Mouse (Mus musculus) embryonic facial prominence, embryonic 13.5 days (tissue): ENCODE results near the gene Galp. TPM values are rescaled to one million over a fixed set of nuclear protein-coding genes. Genes with fewer than 3 reads are reported as not detected.
A peak's percentile ranks its signal among the peaks of the same experiment; 100 is the strongest.
"Not testable (repeated sequence)": the region's sequence is repeated elsewhere in the genome, so short reads cannot be mapped to it uniquely, and the experiment has no call there.

Experiments used
- ATAC-seq: fragments of 200-750 bp; cut with Nextera tagmentation; 2 replicates; pipeline ENCODE4 v1.8.0; 2017; ENCODE audit warnings: low read depth; ENCODE audit not compliant: insufficient number of reproducible peaks, insufficient read depth, low FRiP score, low TSS enrichment
- H3K27ac ChIP-seq: fragments of 300-500 bp; sonication (generic); 2 replicates; pipeline ENCODE4 v1.5.1; 2015; ENCODE audit warnings: moderate library complexity, mild to moderate bottlenecking, inconsistent platforms
- H3K27me3 ChIP-seq: fragments of 300-500 bp; sonication (generic); 2 replicates; pipeline ENCODE4 v1.6.1; 2015; ENCODE audit warnings: mild to moderate bottlenecking, inconsistent platforms
- H3K36me3 ChIP-seq: fragments of 300-500 bp; sonication (generic); 2 replicates; pipeline ENCODE4 v1.6.1; 2015; ENCODE audit warnings: mild to moderate bottlenecking, inconsistent platforms
- H3K4me1 ChIP-seq: fragments of 300-500 bp; sonication (generic); 2 replicates; pipeline ENCODE4 v1.6.1; 2015; ENCODE audit warnings: inconsistent platforms
- H3K4me2 ChIP-seq: fragments of 300-500 bp; sonication (generic); 2 replicates; pipeline ENCODE4 v1.6.1; 2015; ENCODE audit warnings: moderate library complexity, mild to moderate bottlenecking, inconsistent platforms
- H3K4me3 ChIP-seq: fragments of 300-500 bp; sonication (generic); 2 replicates; pipeline ENCODE4 v1.5.1; 2015; ENCODE audit warnings: mild to moderate bottlenecking, inconsistent platforms
- H3K9ac ChIP-seq: fragments of 300-500 bp; sonication (generic); 2 replicates; pipeline ENCODE4 v1.6.1; 2015; ENCODE audit warnings: mild to moderate bottlenecking, inconsistent platforms
- H3K9me3 ChIP-seq: fragments of 300-500 bp; sonication (generic); 2 replicates; pipeline ENCODE4 v1.6.1; 2016; ENCODE audit warnings: inconsistent platforms
- WGBS: fragments of 180-500 bp; shearing (Covaris S2); methylation state at CpG from one replicate; pipeline ENCODE4 v1.1.7; 2015; ENCODE audit warnings: mixed read lengths; 5-methylcytosine and 5-hydroxymethylcytosine counted together
- polyA plus RNA-seq: library from polyadenylated mRNA; unstranded; fragments of >200 nt; fragmentation: Nextera tagmentation; extraction: Ambion mirVana; gene quantifications from 2 replicates; pipeline ENCODE4 v1.2.1, GENCODE M21; 2015

The Galp gene
- polyA plus RNA-seq, 1 experiment from 2014 or later: not detected

- 77% methylated on average over 4 of the region's 4 CpGs for WGBS
Observed at GRCm38 (mm10) chr7:6162172-6162571, 34.7 kb upstream of the Galp start.

GRCm38 (mm10) chr7:6164671-6165070, 32.2 kb upstream of the Galp start:
- no peak for ATAC-seq
- no peaks in the 10 kb centered on the region for H3K27me3 ChIP-seq
- H3K4me3 ChIP-seq: no peak overlapping the region
- no peaks in the 10 kb centered on the region for H3K4me1 ChIP-seq
- H3K4me2 ChIP-seq: no peak overlapping the region
- H3K27ac ChIP-seq: no peak overlapping the region
- 51% methylated on average over 5 of the region's 5 CpGs for WGBS
- H3K9me3 ChIP-seq: no peaks in the 10 kb centered on the region
- no peaks in the 10 kb centered on the region for H3K36me3 ChIP-seq
- H3K9ac ChIP-seq: no peak overlapping the region

More at GRCm38 (mm10) chr7:6162172-6162571, 34.7 kb upstream of the Galp start:
- no peaks in the 10 kb centered on the region for H3K36me3 ChIP-seq
- no peak overlapping the region for H3K4me3 ChIP-seq
- no peak overlapping the region for H3K4me2 ChIP-seq
- no peak for ATAC-seq
- H3K27me3 ChIP-seq: no peaks in the 10 kb centered on the region
- H3K4me1 ChIP-seq: 0 out of 2 replicates have a peak, but pooled peaks cover 1% of the 10 kb centered on the region
- no peak overlapping the region for H3K27ac ChIP-seq
- H3K9ac ChIP-seq: no peak overlapping the region
- no peaks in the 10 kb centered on the region for H3K9me3 ChIP-seq

GRCm38 (mm10) chr7:6169403-6169802, 27.5 kb upstream of the Galp start:
- Histone ChIP-seq H3K27ac (no peak overlapping the region), H3K4me2 (no peak overlapping the region), H3K4me3 (no peak overlapping the region), H3K9me3 (no peaks in the 10 kb centered on the region), H3K27me3 (no peaks in the 10 kb centered on the region), H3K36me3 (no peaks in the 10 kb centered on the region), H3K9ac (0 out of 2 replicates have a peak overlapping the region, but pooled peaks have one; percentile 16), H3K4me1 (peaks cover 6% of the 10 kb centered on the region; the same call in 1 of the 2 replicates)
- no peak for ATAC-seq
- WGBS: 68% methylated on average over 3 of the region's 3 CpGs

- peaks cover 6% of the 10 kb centered on the region; the same call in 1 of the 2 replicates for H3K4me1 ChIP-seq
- H3K27ac ChIP-seq: no peak overlapping the region
- no peaks in the 10 kb centered on the region for H3K9me3 ChIP-seq
- no peak overlapping the region for H3K4me3 ChIP-seq
- H3K4me2 ChIP-seq: no peak overlapping the region
- peaks cover 5% of the 10 kb centered on the region; the same call in 1 of the 2 replicates for H3K36me3 ChIP-seq
- WGBS: 75% methylated on average over 9 of the region's 9 CpGs
- H3K27me3 ChIP-seq: no peaks in the 10 kb centered on the region
- ATAC-seq: no peak
- H3K9ac ChIP-seq: no peak overlapping the region
Observed at GRCm38 (mm10) chr7:6170391-6170790, 26.5 kb upstream of the Galp start.

GRCm38 (mm10) chr7:6170871-6171270, 26.0 kb upstream of the Galp start:
- H3K27ac ChIP-seq: peak overlapping the region; percentile 84; the same call in 1 of the 2 replicates
- 38% methylated on average over 6 of the region's 6 CpGs for WGBS
- H3K9ac ChIP-seq: peak overlapping the region; percentile 62; the same call in 1 of the 2 replicates
- H3K4me2 ChIP-seq: peak overlapping the region; percentile 81
- peak overlapping the region; percentile 67 for H3K4me3 ChIP-seq
- H3K27me3 ChIP-seq: no peaks in the 10 kb centered on the region
- H3K36me3 ChIP-seq: peaks cover 10% of the 10 kb centered on the region; the same call in 1 of the 2 replicates
- no peak for ATAC-seq
- H3K4me1 ChIP-seq: peaks cover 6% of the 10 kb centered on the region; the same call in 1 of the 2 replicates
- H3K9me3 ChIP-seq: no peaks in the 10 kb centered on the region

DNA sequence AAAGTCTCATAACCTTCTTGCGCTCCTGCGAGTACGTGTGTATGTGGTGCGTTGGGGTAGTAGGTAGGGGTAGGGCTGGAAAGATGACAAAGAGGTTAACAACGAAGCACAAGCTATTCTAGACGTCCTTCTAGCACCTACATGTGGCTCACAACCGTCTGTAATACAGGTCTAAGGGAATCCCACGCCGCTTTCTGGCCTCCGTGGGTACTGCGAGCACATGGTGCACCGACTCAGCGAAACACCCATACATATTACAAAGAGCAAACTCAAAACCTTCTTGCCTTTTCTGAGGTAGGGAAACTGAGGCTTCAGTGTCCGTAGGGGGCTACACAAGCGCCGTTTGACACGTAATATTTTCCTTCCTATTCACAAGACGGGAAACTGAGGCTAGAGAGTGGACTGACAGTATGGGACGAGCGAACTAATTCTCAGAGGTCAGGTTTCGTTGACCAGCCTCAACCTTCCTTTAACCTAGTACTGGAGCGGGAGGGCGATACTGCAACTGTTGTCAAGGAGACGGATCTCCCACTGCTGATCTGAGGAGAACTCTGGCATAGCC, 25.4 kb upstream of the Galp start:
- Histone ChIP-seq H3K27ac (peak overlapping the region; percentile 84), H3K9ac (peak overlapping the region; percentile 62), H3K4me1 (peaks cover 6% of the 10 kb centered on the region; the same call in 1 of the 2 replicates), H3K4me3 (peak overlapping the region; percentile 67), H3K27me3 (no peaks in the 10 kb centered on the region), H3K4me2 (peak overlapping the region; percentile 81), H3K36me3 (peaks cover 11% of the 10 kb centered on the region; the same call in 1 of the 2 replicates), H3K9me3 (no peaks in the 10 kb centered on the region)
- WGBS: under 1% methylated on average over 24 of the region's 24 CpGs
- peak; percentile 29; the same call in 1 of the 2 replicates for ATAC-seq

DNA sequence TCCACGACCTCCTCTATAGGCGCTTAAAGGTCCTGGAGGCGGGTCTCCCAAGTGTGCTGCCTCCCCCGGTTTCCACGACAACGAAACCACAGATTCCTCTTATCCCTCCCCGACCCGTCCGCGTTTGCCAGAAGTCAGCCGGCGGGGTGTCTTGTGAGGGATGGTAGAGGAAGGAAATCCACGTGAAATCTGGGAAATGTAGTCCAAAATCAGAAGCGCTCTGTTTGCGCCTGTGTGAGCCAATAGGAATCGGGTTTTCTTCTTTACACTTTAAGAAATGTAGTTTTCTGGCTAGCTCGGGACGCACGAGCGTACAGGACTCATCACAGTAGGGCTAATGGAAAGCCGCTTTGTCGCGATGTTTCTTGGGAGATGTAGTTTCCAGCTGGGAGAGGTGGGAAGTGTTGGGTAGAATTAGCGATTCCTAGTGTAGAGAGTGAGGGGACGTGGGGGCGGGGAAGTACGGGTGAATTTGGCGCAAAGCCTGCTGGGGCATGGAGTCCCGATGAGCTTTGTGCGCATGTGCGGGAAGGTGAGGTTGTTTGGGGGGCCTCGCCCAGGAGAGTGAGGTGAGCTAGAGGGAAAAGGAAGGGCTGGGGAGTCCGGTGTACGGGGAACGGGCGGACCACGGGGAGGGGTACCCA, 24.8 kb upstream of the Galp start, which contains the start of gene Zfp444:
Gene Zfp444 (plus strand): TSS at position 221 of the 644 bp plus-strand sequence.
- peak; percentile 94 for ATAC-seq
- Histone ChIP-seq H3K4me3 (peak within 1 kb of the TSS; percentile 67), H3K27ac (peak within 1 kb of the TSS; percentile 84), H3K36me3 (peaks cover 15% of the 10 kb centered on the region), H3K4me2 (peak within 1 kb of the TSS; percentile 81), H3K4me1 (peaks cover 6% of the 10 kb centered on the region; the same call in 1 of the 2 replicates), H3K9me3 (no peaks in the 10 kb centered on the region), H3K27me3 (no peaks in the 10 kb centered on the region), H3K9ac (peak within 1 kb of the TSS; percentile 83)
- WGBS: under 1% methylated on average over 37 of the region's 37 CpGs

DNA sequence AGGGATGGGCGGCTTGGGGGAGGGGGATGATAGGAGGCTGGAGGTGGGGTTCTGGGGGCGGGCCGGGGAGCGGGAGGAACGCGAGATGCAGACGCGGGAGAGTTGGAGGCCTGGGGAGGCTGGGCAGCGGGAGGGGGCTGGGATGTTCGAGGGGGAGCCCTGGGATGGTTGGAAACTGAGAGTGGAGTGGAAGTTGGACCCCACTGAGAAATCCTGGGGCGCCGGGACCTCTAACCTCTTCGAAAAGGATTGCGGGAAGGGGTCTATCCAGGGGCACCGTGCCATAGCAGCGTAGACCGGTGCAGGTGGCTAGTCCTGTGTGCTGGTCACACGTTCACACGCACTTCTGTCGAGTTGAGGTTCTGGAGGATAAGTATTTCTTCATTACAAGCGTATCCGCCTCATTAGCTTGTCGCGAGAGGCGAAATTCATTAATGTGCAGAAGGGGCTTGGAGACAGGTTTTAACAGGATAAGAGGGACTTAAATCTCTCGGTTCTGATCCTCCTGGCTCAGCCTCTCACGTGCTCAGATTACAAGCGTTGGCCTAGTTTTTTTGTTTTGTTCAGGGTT, 24.1 kb upstream of the Galp start:
- H3K4me2 ChIP-seq: peak overlapping the region; percentile 81
- H3K36me3 ChIP-seq: peaks cover 17% of the 10 kb centered on the region
- ATAC-seq: peak; percentile 17; the same call in 1 of the 2 replicates
- H3K4me1 ChIP-seq: peaks cover 6% of the 10 kb centered on the region; the same call in 1 of the 2 replicates
- peak overlapping the region; percentile 67 for H3K4me3 ChIP-seq
- H3K27me3 ChIP-seq: no peaks in the 10 kb centered on the region
- H3K9me3 ChIP-seq: no peaks in the 10 kb centered on the region
- peak overlapping the region; percentile 83 for H3K9ac ChIP-seq
- peak overlapping the region; percentile 74 for H3K27ac ChIP-seq
- WGBS: under 1% methylated on average over 28 of the region's 28 CpGs

- peaks cover 28% of the 10 kb centered on the region for H3K36me3 ChIP-seq
- ATAC-seq: no peak
- H3K27me3 ChIP-seq: no peaks in the 10 kb centered on the region
- H3K9me3 ChIP-seq: no peaks in the 10 kb centered on the region
- H3K4me3 ChIP-seq: no peak overlapping the region
- no peak overlapping the region for H3K4me2 ChIP-seq
- no peak overlapping the region for H3K9ac ChIP-seq
- no peak overlapping the region for H3K27ac ChIP-seq
- 86% methylated on average over 8 of the region's 8 CpGs for WGBS
- peaks cover 6% of the 10 kb centered on the region; the same call in 1 of the 2 replicates for H3K4me1 ChIP-seq
Observed at GRCm38 (mm10) chr7:6173872-6174271, 23.0 kb upstream of the Galp start.

- not testable (repeated sequence) for H3K9me3 ChIP-seq, H3K27ac ChIP-seq, H3K4me1 ChIP-seq, H3K4me2 ChIP-seq, H3K4me3 ChIP-seq, ATAC-seq, H3K27me3 ChIP-seq, H3K9ac ChIP-seq
- WGBS: 86% methylated on average over 9 of the region's 9 CpGs
- peaks cover 30% of the 10 kb centered on the region for H3K36me3 ChIP-seq
Observed at GRCm38 (mm10) chr7:6174365-6174987, 22.4 kb upstream of the Galp start.

GRCm38 (mm10) chr7:6179013-6179412, 17.9 kb upstream of the Galp start:
- H3K4me2 ChIP-seq: no peak overlapping the region
- H3K4me3 ChIP-seq: no peak overlapping the region
- no peaks in the 10 kb centered on the region for H3K27me3 ChIP-seq
- no peaks in the 10 kb centered on the region for H3K9me3 ChIP-seq
- no peak for ATAC-seq
- no peak overlapping the region for H3K27ac ChIP-seq
- H3K36me3 ChIP-seq: peaks cover 61% of the 10 kb centered on the region
- H3K4me1 ChIP-seq: no peaks in the 10 kb centered on the region
- no peak overlapping the region for H3K9ac ChIP-seq
